Mouse (Mus musculus) forebrain, embryonic 12.5 days (tissue): ENCODE measurements around the gene Otud3. TPM values are rescaled to one million over a fixed set of nuclear protein-coding genes. Genes with fewer than 3 reads are reported as not detected.
"Not testable (repeated sequence)": the region's sequence is repeated elsewhere in the genome, so short reads cannot be mapped to it uniquely, and the experiment has no call there.

Experiments
- ATAC-seq: fragments of 200-750 bp; cut with Nextera tagmentation; 2 replicates; pipeline ENCODE4 v1.8.0; 2017; ENCODE audit warnings: moderate TSS enrichment; ENCODE audit not compliant: low FRiP score
- H3K27ac ChIP-seq: fragments of 300-500 bp; sonication (generic); 2 replicates; pipeline ENCODE4 v1.5.1; 2016; ENCODE audit warnings: mild to moderate bottlenecking
- H3K27me3 ChIP-seq: fragments of 300-500 bp; sonication (generic); 2 replicates; pipeline ENCODE4 v1.6.1; 2016; ENCODE audit warnings: mild to moderate bottlenecking
- H3K36me3 ChIP-seq: fragments of 300-500 bp; sonication (generic); replicated peaks from 2 replicates; pipeline ENCODE4 v1.6.1; 2016; ENCODE audit warnings: mild to moderate bottlenecking
- H3K4me1 ChIP-seq: fragments of 300-500 bp; sonication (generic); 2 replicates; pipeline ENCODE4 v1.6.1; 2016
- H3K4me2 ChIP-seq: fragments of 300-500 bp; sonication (generic); 2 replicates; pipeline ENCODE4 v1.6.1; 2016; ENCODE audit warnings: mild to moderate bottlenecking, moderate library complexity
- H3K4me3 ChIP-seq: fragments of 300-500 bp; sonication (generic); replicated peaks from 2 replicates; pipeline ENCODE4 v1.5.1; 2016; ENCODE audit warnings: mild to moderate bottlenecking
- H3K9ac ChIP-seq: fragments of 300-500 bp; sonication (generic); 2 replicates; pipeline ENCODE4 v1.6.1; 2016; ENCODE audit warnings: mild to moderate bottlenecking
- H3K9me3 ChIP-seq: fragments of 300-500 bp; sonication (generic); 2 replicates; pipeline ENCODE4 v1.6.1; 2016
- WGBS: fragments of 180-500 bp; shearing (Covaris S2); methylation state at CpG from one replicate; pipeline ENCODE4 v1.1.7; 2016; 5-methylcytosine and 5-hydroxymethylcytosine counted together
- polyA plus RNA-seq: library from polyadenylated mRNA; unstranded; fragments of >200 nt; fragmentation: Nextera tagmentation; extraction: Ambion mirVana; gene quantifications from 2 replicates; pipeline ENCODE4 v1.2.1, GENCODE M21; 2016

The Otud3 gene
- polyA plus RNA-seq, 1 experiment from 2014 or later: 4.0 TPM

DNA sequence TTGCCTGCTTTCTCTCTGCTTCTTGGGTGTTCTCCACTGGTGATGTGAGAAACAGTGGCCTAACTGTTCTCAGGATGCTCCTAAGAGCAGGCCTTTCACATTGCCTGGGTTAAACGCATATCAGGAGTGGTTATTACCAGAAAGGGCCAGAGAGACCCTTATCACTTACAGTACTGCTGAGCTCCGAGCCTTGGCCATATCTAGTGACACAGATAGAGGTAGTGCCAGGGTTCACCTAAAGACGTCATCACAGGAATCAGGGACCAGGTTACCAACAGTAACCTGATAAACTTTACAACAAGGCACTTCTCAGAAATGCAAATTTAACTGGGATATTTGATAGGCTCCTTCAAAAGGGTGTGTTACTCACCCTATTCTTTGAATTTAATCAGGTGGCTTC lies 20.1 kb upstream of the Otud3 start:
- H3K9me3 ChIP-seq: no peaks in the 10 kb centered on the region
- no peaks in the 10 kb centered on the region for H3K4me1 ChIP-seq
- no peak overlapping the region for H3K4me3 ChIP-seq
- no peak overlapping the region for H3K4me2 ChIP-seq
- no peak overlapping the region for H3K27ac ChIP-seq
- no peaks in the 10 kb centered on the region for H3K27me3 ChIP-seq
- WGBS: 81% methylated on average over 3 of the region's 3 CpGs
- no peak overlapping the region for H3K9ac ChIP-seq
- ATAC-seq: no peak
- no peaks in the 10 kb centered on the region for H3K36me3 ChIP-seq

GRCm38 (mm10) chr4:138925561-138925960 lies 11.8 kb upstream of the Otud3 start:
- Histone ChIP-seq H3K9me3 (no peaks in the 10 kb centered on the region), H3K4me1 (no peaks in the 10 kb centered on the region), H3K27ac (no peak overlapping the region), H3K36me3 (no peaks in the 10 kb centered on the region), H3K4me2 (no peak overlapping the region), H3K4me3 (no peak overlapping the region), H3K27me3 (peaks cover 3% of the 10 kb centered on the region; the same call in 1 of the 2 replicates), H3K9ac (no peak overlapping the region)
- ATAC-seq: no peak
- 82% methylated on average over 2 of the region's 2 CpGs for WGBS

- H3K4me3 ChIP-seq: 0 out of 2 replicates have a peak overlapping the region, but pooled peaks have one; percentile 14
- peak overlapping the region; percentile 44 for H3K4me2 ChIP-seq
- H3K9me3 ChIP-seq: 0 out of 2 replicates have a peak, but pooled peaks cover 4% of the 10 kb centered on the region
- peak; percentile 71 for ATAC-seq
- H3K9ac ChIP-seq: no peak overlapping the region
- 2% methylated on average over 11 of the region's 11 CpGs for WGBS
- H3K36me3 ChIP-seq: no peaks in the 10 kb centered on the region
- H3K27me3 ChIP-seq: peaks cover 3% of the 10 kb centered on the region; the same call in 1 of the 2 replicates
- H3K4me1 ChIP-seq: no peaks in the 10 kb centered on the region
- no peak overlapping the region for H3K27ac ChIP-seq
Measured at GRCm38 (mm10) chr4:138922131-138922459, 8.3 kb upstream of the Otud3 start.

- peaks cover 3% of the 10 kb centered on the region; the same call in 1 of the 2 replicates for H3K27me3 ChIP-seq
- H3K36me3 ChIP-seq: no peaks in the 10 kb centered on the region
- ATAC-seq: peak; percentile 4; the same call in 1 of the 2 replicates
- H3K4me3 ChIP-seq: 0 out of 2 replicates have a peak overlapping the region, but pooled peaks have one; percentile 14
- WGBS: 36% methylated on average over 20 of the region's 20 CpGs
- H3K4me1 ChIP-seq: no peaks in the 10 kb centered on the region
- no peak overlapping the region for H3K9ac ChIP-seq
- peak overlapping the region; percentile 44 for H3K4me2 ChIP-seq
- H3K9me3 ChIP-seq: 0 out of 2 replicates have a peak, but pooled peaks cover 5% of the 10 kb centered on the region
- no peak overlapping the region for H3K27ac ChIP-seq
Measured at GRCm38 (mm10) chr4:138921254-138922130, 7.7 kb upstream of the Otud3 start.

- no peak overlapping the region for H3K4me2 ChIP-seq
- H3K9ac ChIP-seq: no peak overlapping the region
- peaks cover 3% of the 10 kb centered on the region; the same call in 1 of the 2 replicates for H3K27me3 ChIP-seq
- 0 out of 2 replicates have a peak, but pooled peaks cover 5% of the 10 kb centered on the region for H3K9me3 ChIP-seq
- no peaks in the 10 kb centered on the region for H3K36me3 ChIP-seq
- 84% methylated on average over 9 of the region's 9 CpGs for WGBS
- H3K4me3 ChIP-seq: no peak overlapping the region
- H3K27ac ChIP-seq: no peak overlapping the region
- no peak for ATAC-seq
- H3K4me1 ChIP-seq: peaks cover 10% of the 10 kb centered on the region
Measured at GRCm38 (mm10) chr4:138917282-138917681, 3.5 kb upstream of the Otud3 start.

GRCm38 (mm10) chr4:138913141-138913787 lies 481 bp downstream of the Otud3 start:
- peak overlapping the region; percentile 89 for H3K9ac ChIP-seq
- H3K9me3 ChIP-seq: 0 out of 2 replicates have a peak, but pooled peaks cover 5% of the 10 kb centered on the region
- peaks cover 6% of the 10 kb centered on the region for H3K36me3 ChIP-seq
- ATAC-seq: peak; percentile 57
- peak overlapping the region; percentile 87 for H3K4me3 ChIP-seq
- peak overlapping the region; percentile 65 for H3K27ac ChIP-seq
- peaks cover 16% of the 10 kb centered on the region for H3K4me1 ChIP-seq
- H3K4me2 ChIP-seq: peak overlapping the region; percentile 90
- no peaks in the 10 kb centered on the region for H3K27me3 ChIP-seq
- WGBS: under 1% methylated on average over 52 of the region's 52 CpGs

DNA sequence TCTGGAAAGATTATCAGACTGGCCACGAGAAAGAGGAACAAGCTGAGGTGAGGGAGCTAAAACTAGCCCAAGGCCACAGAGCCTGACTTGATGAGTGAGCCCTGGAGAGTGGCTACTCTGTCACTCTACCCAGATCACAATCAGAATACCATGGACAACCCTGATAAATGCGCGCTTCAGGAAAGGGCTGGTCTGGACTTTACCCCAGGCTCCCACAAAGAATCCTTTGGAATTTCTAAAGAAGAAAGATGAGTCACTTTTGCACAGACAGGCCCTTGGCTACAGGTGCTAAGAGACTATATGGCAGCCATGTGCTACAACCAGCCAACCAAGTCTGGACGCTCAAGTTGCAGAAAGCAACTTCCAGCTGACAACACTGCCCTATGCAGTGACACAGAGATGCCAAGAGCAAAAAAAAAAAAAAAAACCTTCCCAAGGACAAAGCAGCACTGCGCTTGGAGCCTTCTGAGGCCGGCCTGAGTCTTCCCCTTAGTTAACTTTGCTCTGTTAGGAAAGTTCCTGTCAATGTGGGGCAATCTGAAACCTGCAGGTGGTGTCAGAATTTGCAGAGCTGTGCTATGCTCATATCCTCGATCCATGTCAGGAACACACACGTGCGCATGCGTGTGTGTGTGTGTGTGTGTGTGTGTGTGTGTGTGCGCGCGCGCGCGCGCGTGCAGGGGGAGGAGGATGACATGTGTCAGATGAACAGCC lies 8.0 kb downstream of the Otud3 start:
- H3K36me3 ChIP-seq: peaks cover 75% of the 10 kb centered on the region
- no peak overlapping the region for H3K4me2 ChIP-seq
- no peak overlapping the region for H3K9ac ChIP-seq
- no peaks in the 10 kb centered on the region for H3K27me3 ChIP-seq
- no peaks in the 10 kb centered on the region for H3K9me3 ChIP-seq
- H3K4me3 ChIP-seq: no peak overlapping the region
- H3K4me1 ChIP-seq: no peaks in the 10 kb centered on the region
- 96% methylated on average over 18 of the region's 18 CpGs for WGBS
- ATAC-seq: no peak
- H3K27ac ChIP-seq: no peak overlapping the region

GRCm38 (mm10) chr4:138899361-138899760 lies 14.4 kb downstream of the Otud3 start:
- WGBS: 94% methylated on average over 7 of the region's 7 CpGs
- H3K27me3 ChIP-seq: no peaks in the 10 kb centered on the region
- no peak overlapping the region for H3K27ac ChIP-seq
- H3K4me3 ChIP-seq: no peak overlapping the region
- H3K4me2 ChIP-seq: no peak overlapping the region
- no peaks in the 10 kb centered on the region for H3K9me3 ChIP-seq
- H3K9ac ChIP-seq: no peak overlapping the region
- no peak for ATAC-seq
- no peaks in the 10 kb centered on the region for H3K4me1 ChIP-seq
- peaks cover 90% of the 10 kb centered on the region for H3K36me3 ChIP-seq

- H3K27me3 ChIP-seq, H3K4me3 ChIP-seq, H3K27ac ChIP-seq, H3K9me3 ChIP-seq, ATAC-seq, H3K9ac ChIP-seq, H3K4me2 ChIP-seq, H3K4me1 ChIP-seq: not testable (repeated sequence)
- 90% methylated on average over 11 of the region's 11 CpGs for WGBS
- H3K36me3 ChIP-seq: peaks cover 69% of the 10 kb centered on the region
Measured at GRCm38 (mm10) chr4:138893789-138894188, 20.0 kb downstream of the Otud3 start.

GRCm38 (mm10) chr4:138892655-138893054 lies 21.1 kb downstream of the Otud3 start:
- H3K36me3 ChIP-seq: peaks cover 58% of the 10 kb centered on the region

DNA sequence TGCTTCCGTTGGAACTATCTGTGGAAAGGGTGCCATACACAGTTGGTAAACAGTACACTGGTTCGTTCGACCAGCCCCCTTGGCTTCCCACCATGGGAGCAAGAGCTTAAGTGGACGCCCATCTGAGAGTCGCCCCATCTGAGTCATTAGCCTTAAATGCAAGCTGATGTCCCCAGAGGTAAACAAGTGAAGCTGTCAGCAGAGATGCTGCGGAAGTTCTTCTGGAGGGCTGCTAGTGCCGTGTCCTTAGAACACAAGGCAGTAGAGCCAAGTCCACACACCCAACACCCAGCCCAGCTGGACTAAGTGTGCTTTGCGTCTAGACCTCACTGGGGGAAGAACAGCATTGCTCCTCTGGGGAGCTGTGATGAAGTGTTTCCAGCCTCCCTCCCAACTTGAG lies 24.1 kb downstream of the Otud3 start:
- no peak overlapping the region for H3K4me2 ChIP-seq
- ATAC-seq: no peak
- no peaks in the 10 kb centered on the region for H3K27me3 ChIP-seq
- H3K4me1 ChIP-seq: no peaks in the 10 kb centered on the region; the same call in 1 of the 2 replicates
- H3K9me3 ChIP-seq: no peaks in the 10 kb centered on the region
- 75% methylated on average over 8 of the region's 8 CpGs for WGBS
- peaks cover 32% of the 10 kb centered on the region for H3K36me3 ChIP-seq
- H3K9ac ChIP-seq: no peak overlapping the region
- H3K4me3 ChIP-seq: no peak overlapping the region
- H3K27ac ChIP-seq: no peak overlapping the region

More at GRCm38 (mm10) chr4:138892655-138893054, 21.1 kb downstream of the Otud3 start:
- Histone ChIP-seq H3K9me3 (no peaks in the 10 kb centered on the region), H3K4me2 (no peak overlapping the region), H3K9ac (no peak overlapping the region), H3K4me3 (no peak overlapping the region), H3K27ac (no peak overlapping the region), H3K4me1 (no peaks in the 10 kb centered on the region; the same call in 1 of the 2 replicates), H3K27me3 (no peaks in the 10 kb centered on the region)
- ATAC-seq: no peak
- 87% methylated on average over 6 of the region's 6 CpGs for WGBS

GRCm38 (mm10) chr4:138889165-138889564 lies 24.6 kb downstream of the Otud3 start:
- H3K9me3 ChIP-seq: no peaks in the 10 kb centered on the region
- no peaks in the 10 kb centered on the region for H3K27me3 ChIP-seq
- no peak overlapping the region for H3K4me2 ChIP-seq
- ATAC-seq: no peak
- H3K4me1 ChIP-seq: no peaks in the 10 kb centered on the region; the same call in 1 of the 2 replicates
- no peak overlapping the region for H3K4me3 ChIP-seq
- WGBS: 31% methylated on average over 7 of the region's 7 CpGs
- peaks cover 28% of the 10 kb centered on the region for H3K36me3 ChIP-seq
- H3K9ac ChIP-seq: no peak overlapping the region
- H3K27ac ChIP-seq: no peak overlapping the region
